Mouse (Mus musculus) liver, embryonic 14.5 days (tissue): ENCODE data around the gene Mtus2. TPM values are rescaled to one million over a fixed set of nuclear protein-coding genes. Genes with fewer than 3 reads are reported as not detected.

Experiments
- ATAC-seq: fragments of 200-750 bp; cut with Nextera tagmentation; 2 replicates; pipeline ENCODE4 v1.8.0; 2017; ENCODE audit warnings: moderate number of reproducible peaks, mild to moderate bottlenecking, moderate library complexity; ENCODE audit not compliant: insufficient read depth
- DNase-seq, 3 experiments: peaks; one replicate each; pipeline ENCODE4 v3.0.0-alpha.2; 2012 to 2013; ENCODE audit warnings: low read depth in 3 of 3, low spot score in 3 of 3
- H3K27ac ChIP-seq: fragments of 300-500 bp; sonication (generic); 2 replicates; pipeline ENCODE4 v1.5.1; 2014; ENCODE audit warnings: moderate library complexity, mild to moderate bottlenecking, control low read depth, inconsistent platforms
- H3K27me3 ChIP-seq: fragments of 300-500 bp; sonication (generic); 2 replicates; pipeline ENCODE4 v1.6.1; 2014; ENCODE audit warnings: mild to moderate bottlenecking, low read length, moderate library complexity; ENCODE audit not compliant: control insufficient read depth, insufficient read depth
- H3K36me3 ChIP-seq: fragments of 300-500 bp; sonication (generic); replicated peaks from 2 replicates; pipeline ENCODE4 v1.6.1; 2014; ENCODE audit warnings: low read depth; ENCODE audit not compliant: control insufficient read depth, insufficient read depth
- H3K4me1 ChIP-seq, 2 experiments: fragments of 200-500 bp in 1 of 2; fragments of 300-500 bp in 1 of 2; sonication (generic) in 1 of 2; replicated peaks; 2 replicates each; pipeline ENCODE4 v1.6.1; 2012 to 2014; ENCODE audit warnings: antibody characterized with exemption in 1 of 2, inconsistent platforms in 1 of 2, low read length in 1 of 2; ENCODE audit not compliant: control insufficient read depth in 2 of 2, insufficient read depth in 2 of 2
- H3K4me2 ChIP-seq: fragments of 300-500 bp; sonication (generic); 2 replicates; pipeline ENCODE4 v1.6.1; 2014; ENCODE audit warnings: low read depth, mild to moderate bottlenecking, control low read depth, moderate library complexity
- H3K4me3 ChIP-seq, 2 experiments: fragments of 200-500 bp in 1 of 2; fragments of 300-500 bp in 1 of 2; sonication (generic) in 1 of 2; 2 replicates each; pipeline ENCODE4 v1.5.1; 2012 to 2014; ENCODE audit warnings: low read depth in 2 of 2, low read length in 2 of 2, mild to moderate bottlenecking in 2 of 2, control low read depth in 1 of 2, inconsistent platforms in 1 of 2, moderate library complexity in 1 of 2; ENCODE audit not compliant: insufficient read depth in 1 of 2
- H3K9ac ChIP-seq: fragments of 300-500 bp; sonication (generic); replicated peaks from 2 replicates; pipeline ENCODE4 v1.6.1; 2014; ENCODE audit warnings: mild to moderate bottlenecking, control low read depth, moderate library complexity
- H3K9me3 ChIP-seq: fragments of 300-500 bp; sonication (generic); 2 replicates; pipeline ENCODE4 v1.6.1; 2016; ENCODE audit warnings: low read length, mixed read lengths; ENCODE audit not compliant: control insufficient read depth
- CTCF ChIP-seq: IDR thresholded peaks from 2 replicates; pipeline ENCODE4 v1.5.1; 2016; ENCODE audit warnings: antibody characterized with exemption, low read depth, control low read depth
- EP300 ChIP-seq: IDR thresholded peaks from 2 replicates; pipeline ENCODE4 v1.6.1; 2016; ENCODE audit warnings: antibody characterized with exemption, low read depth
- WGBS: fragments of 180-500 bp; shearing (Covaris S2); extraction: QIAGEN DNeasy Blood & Tissue Kit; methylation state at CpG from one replicate; pipeline ENCODE4 v1.1.7; 2014; ENCODE audit not compliant: insufficient replicate concordance; 5-methylcytosine and 5-hydroxymethylcytosine counted together
- polyA plus RNA-seq, 2 experiments: library from polyadenylated mRNA; depleted of rRNA in 1 of 2; stranded (reverse) in 1 of 2; unstranded in 1 of 2; fragments of >200 nt; fragmentation: Nextera tagmentation in 1 of 2; extraction: Ambion mirVana in 1 of 2; gene quantifications; 2 replicates each; pipeline versions ENCODE4 v1.2.1 to v1.2.3; 2012 to 2014

Gene Mtus2
- polyA plus RNA-seq, 2 experiments = 0.48 to 0.80 TPM

DNA sequence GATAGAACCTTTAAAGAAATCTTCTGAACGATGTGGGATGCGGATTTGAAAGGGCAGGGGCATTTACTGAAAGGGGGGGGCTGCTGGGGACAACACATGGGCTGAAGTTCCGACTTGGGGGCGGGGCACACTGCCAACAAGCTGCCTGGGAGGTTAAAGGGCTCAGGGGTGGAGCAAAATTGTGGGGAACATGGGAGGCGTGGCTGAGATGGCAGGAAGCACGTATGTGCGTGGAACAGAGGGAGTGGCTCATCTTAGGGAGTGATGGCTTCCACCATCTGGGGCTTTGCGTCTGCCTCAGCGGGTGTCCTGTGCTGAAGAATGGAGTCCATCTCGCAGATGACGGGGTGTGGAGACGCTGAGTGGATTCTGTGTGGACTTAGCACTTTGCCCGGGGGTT lies 70.9 kb downstream of the Mtus2 start:
- Histone ChIP-seq H3K4me3 (no peak overlapping the region), H3K4me2 (no peak overlapping the region), H3K27ac (no peak overlapping the region), H3K9ac (no peak overlapping the region), H3K36me3 (no peaks in the 10 kb centered on the region), H3K27me3 (no peaks in the 10 kb centered on the region), H3K4me1 (no peaks in the 10 kb centered on the region), H3K9me3 (no peaks in the 10 kb centered on the region)
- WGBS = 60% methylated on average over 13 of the region's 13 CpGs
- ATAC-seq (no peak), DNase-seq (no peak)
- no peak for TF ChIP-seq EP300
- TF ChIP-seq CTCF = no peak

DNA sequence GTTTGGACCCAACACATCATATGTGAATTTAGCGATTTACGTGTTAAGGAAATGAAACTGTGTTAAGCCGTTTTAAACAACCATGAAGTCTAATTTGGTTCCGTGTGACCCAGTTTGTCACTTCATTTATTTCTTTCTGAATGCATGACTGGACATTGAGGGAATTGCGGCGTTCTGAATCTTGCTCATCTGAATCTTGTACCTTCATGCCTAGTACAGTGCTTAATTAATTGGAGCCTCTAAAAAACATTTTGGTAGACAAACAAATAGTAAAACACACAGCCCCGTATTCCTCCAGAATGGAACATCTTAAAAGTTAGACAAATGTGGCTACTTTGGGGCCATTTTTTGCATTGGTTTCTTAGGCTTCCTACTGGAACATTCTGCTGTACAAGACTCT lies 84.5 kb downstream of the Mtus2 start:
- no peaks in the 10 kb centered on the region for H3K36me3 ChIP-seq
- ATAC-seq (no peak), DNase-seq (no peak)
- no peaks in the 10 kb centered on the region for H3K4me1 ChIP-seq
- no peak overlapping the region for H3K27ac ChIP-seq
- 70% methylated on average over 7 of the region's 7 CpGs for WGBS
- TF ChIP-seq CTCF = no peak
- no peak for TF ChIP-seq EP300
- no peaks in the 10 kb centered on the region for H3K27me3 ChIP-seq
- H3K4me2 ChIP-seq = no peak overlapping the region
- H3K9ac ChIP-seq = no peak overlapping the region
- H3K9me3 ChIP-seq = no peaks in the 10 kb centered on the region
- no peak overlapping the region for H3K4me3 ChIP-seq

DNA sequence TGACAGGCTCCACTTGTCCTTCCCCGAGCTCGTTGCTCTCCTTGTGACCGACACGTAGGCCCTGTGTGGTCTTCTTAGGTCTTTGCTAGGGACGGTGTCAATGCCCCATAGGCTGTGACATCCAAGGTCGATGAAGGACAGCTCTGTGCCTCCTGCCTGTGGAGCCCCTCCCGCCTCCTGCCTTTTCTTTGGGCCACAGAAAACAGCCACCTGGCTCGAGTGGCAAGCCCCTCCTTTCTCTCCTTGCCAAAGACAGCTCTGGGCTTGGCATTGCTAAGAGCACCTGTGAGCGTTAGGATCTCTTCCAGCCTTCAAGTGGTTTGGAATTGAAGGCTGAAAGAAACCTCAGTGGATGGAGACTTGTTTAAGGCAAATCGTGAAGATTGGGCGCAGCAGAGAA lies 91.1 kb downstream of the Mtus2 start:
- no peak for ATAC-seq
- Histone ChIP-seq H3K4me2 (no peak overlapping the region), H3K27me3 (no peaks in the 10 kb centered on the region), H3K9ac (no peak overlapping the region), H3K36me3 (no peaks in the 10 kb centered on the region), H3K27ac (no peak overlapping the region), H3K9me3 (no peaks in the 10 kb centered on the region), H3K4me3 (no peak overlapping the region), H3K4me1 (no peaks in the 10 kb centered on the region)
- WGBS = 62% methylated on average over 11 of the region's 11 CpGs
- TF ChIP-seq CTCF (no peak), EP300 (no peak)
- no peak for DNase-seq

DNA sequence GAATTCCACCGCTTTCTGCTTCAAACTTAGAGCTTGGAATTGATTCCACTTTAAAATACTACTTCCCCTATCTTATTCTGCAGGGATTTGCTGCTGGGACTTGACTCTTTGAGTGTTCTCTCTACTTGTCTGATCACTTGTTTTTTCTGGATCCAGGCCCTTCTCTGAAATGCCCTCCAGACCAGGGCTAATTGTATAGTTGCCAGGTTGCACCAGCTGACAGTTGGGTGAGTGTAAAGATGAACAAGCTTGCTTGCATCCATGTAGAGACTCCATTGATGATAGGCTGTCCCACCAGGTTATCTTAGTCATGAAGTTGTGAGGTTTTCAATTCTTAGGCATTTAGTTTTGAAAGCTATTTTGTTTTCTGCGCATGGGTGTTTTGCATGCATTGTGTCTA lies 92.2 kb downstream of the Mtus2 start:
- Histone ChIP-seq H3K4me2 (no peak overlapping the region), H3K9ac (no peak overlapping the region), H3K27ac (no peak overlapping the region), H3K4me3 (no peak overlapping the region), H3K9me3 (no peaks in the 10 kb centered on the region), H3K36me3 (no peaks in the 10 kb centered on the region), H3K27me3 (no peaks in the 10 kb centered on the region), H3K4me1 (no peaks in the 10 kb centered on the region)
- DNase-seq (no peak), ATAC-seq (no peak)
- TF ChIP-seq CTCF (no peak), EP300 (no peak)
- WGBS = 66% methylated on average over 2 of the region's 2 CpGs

DNA sequence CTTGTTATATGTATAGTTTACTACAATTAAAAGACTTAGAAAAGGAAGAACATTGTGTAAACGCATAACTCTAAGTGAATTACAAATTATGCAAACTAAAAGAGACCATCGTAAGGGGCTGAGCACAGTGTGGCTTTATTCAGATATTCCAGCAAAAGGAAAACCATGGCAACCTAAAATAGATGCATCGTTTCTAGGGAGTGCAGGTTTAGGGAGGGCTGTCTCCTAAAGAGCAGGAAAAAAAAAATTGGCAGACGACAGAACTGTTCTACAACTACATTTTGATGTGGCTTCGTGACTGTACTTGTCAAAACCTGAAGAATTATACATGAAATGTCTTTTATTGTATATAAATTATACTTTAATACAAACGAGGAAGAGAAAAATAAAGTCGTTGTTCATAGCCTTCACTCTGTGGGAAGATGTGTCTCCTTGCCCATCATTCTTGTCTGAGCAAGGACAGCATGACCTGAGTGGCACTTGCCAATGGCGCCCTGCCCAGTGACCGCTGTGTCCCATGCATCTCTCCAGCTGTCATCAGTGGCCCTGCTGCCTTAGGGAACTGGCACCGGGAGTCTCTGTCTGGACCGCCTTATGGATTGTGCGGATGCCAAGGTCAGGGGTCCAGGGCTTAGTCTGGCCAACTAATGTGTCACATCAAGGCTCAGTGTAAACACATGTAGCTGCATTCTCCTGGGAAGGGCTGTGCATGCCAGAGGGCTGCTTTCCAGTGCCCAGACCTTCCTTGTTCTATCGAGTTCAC lies 95.9 kb downstream of the Mtus2 start:
- no peaks in the 10 kb centered on the region for H3K27me3 ChIP-seq
- H3K27ac ChIP-seq = no peak overlapping the region
- no peak overlapping the region for H3K9ac ChIP-seq
- no peaks in the 10 kb centered on the region for H3K4me1 ChIP-seq
- ATAC-seq = no peak
- H3K4me3 ChIP-seq = no peak overlapping the region
- 57% methylated on average over 13 of the region's 13 CpGs for WGBS
- no peaks in the 10 kb centered on the region for H3K36me3 ChIP-seq
- H3K4me2 ChIP-seq = no peak overlapping the region
- DNase-seq = no peak
- no peaks in the 10 kb centered on the region for H3K9me3 ChIP-seq
- no peak for TF ChIP-seq EP300
- no peak for TF ChIP-seq CTCF
